Mouse (Mus musculus) cortical plate, adult 2 months (tissue): Measurements from ENCODE around the gene Lemd1.

ENCODE experiments used
- CTCF ChIP-seq: fragments of 200-500 bp; IDR thresholded peaks from 2 replicates; pipeline ENCODE4 v1.5.1; 2011; ENCODE audit warnings: mild to moderate bottlenecking, control low read depth, low read length; ENCODE audit not compliant: insufficient read depth; ENCODE audit errors: extremely low read depth
- POLR2A ChIP-seq: fragments of 200-500 bp; IDR thresholded peaks from 2 replicates; pipeline ENCODE4 v1.6.1; 2011; ENCODE audit warnings: mild to moderate bottlenecking, low read length, control low read depth; ENCODE audit not compliant: insufficient read depth; ENCODE audit errors: extremely low read depth

DNA sequence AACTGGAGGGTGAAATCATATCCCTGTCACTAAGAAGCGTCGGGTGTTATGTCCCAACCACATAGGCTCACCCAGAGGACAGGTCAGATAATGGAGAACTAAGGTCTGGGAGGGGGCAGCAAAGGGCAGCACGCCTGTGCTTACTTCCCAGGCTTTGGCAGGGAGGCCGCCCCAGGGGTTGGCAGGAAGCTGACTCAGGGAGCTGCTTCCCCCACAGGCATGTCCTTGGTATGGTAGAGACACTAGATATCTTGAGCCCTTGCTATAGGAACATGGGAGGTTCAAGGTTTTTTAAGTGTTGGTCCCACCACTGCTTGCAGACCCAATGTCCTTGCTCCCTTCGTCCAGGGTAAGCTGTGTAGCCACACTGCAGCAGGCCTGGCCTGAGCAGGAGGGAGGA is 14.7 kb downstream of the Lemd1 start:
- TF ChIP-seq CTCF: no peak
- TF ChIP-seq POLR2A: no peak
